Mouse (Mus musculus) layer of hippocampus, adult 9-11 months (tissue): ENCODE data around the gene Olfr1508.
"Not testable (repeated sequence)": the region's sequence is repeated elsewhere in the genome, so short reads cannot be mapped to it uniquely, and the experiment has no call there.

Source experiments
- DNase-seq: peaks from one replicate; pipeline ENCODE4 v3.0.0; 2022

The Olfr1508 gene

DNA sequence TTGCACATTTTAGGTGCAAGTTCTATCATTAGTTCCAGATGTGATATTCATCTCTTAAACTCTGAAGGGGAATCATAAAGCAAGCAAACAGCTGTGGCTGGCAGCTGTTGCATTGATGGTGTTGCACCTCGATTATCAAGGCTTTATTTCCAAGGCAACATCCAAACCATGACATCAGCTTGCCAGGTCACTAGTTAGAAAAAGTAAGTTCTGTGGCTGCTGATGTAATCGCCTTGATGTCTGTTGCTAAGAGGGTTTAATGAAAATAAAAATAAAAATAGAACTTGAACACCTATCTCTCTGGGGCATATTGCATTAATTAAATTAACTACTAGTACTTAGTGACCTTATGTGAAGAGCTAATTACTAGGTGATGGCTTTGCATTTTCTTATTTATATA is at the start of gene Olfr1508:
Gene Olfr1508, minus strand, starts transcription at position 101 of the 400 bp plus-strand sequence.
- DNase-seq = no peak

DNA sequence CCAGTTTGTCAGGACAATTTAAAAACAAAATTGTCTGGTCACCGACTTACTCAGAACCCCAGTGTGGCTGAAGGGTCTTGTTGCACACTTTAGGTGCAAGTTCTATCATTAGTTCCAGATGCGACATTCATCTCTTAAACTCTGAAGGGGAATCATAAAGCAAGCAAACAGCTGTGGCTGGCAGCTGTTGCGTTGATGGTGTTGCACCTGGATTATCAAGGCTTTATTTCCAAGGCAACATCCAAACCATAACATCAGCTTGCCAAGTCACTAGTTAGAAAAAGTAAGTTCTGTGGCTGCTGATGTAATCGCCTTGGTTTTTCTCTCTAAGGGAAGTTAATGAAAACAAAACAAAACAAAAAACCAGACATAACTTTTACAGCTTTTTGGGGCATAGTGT is 28.2 kb upstream of the Olfr1508 start, which contains the start of gene Olfr1507:
Gene Olfr1507, minus strand, starts transcription at position 234 of the 400 bp plus-strand sequence.
- no peak for DNase-seq

DNA sequence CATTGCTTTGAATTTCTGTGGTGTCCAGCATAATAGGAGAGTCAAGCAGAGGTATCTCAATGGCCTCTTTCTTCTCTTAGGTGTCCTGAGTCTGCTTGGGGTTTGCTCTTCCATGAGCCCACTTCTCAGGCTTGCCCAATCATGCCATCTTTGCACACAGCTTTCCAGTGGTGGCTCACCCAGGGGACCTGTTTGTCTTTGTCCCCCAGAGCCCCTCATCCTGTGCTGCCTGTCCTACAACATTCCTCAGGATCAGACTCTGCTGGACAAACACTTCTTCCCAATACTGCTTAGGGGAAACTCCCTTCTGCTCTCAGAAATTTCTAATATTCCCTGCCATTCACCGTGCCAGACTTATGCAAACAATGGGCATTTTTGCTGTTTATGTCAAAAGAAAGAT is 1.6 kb downstream of the Olfr1508 start:
- no peak for DNase-seq

DNA sequence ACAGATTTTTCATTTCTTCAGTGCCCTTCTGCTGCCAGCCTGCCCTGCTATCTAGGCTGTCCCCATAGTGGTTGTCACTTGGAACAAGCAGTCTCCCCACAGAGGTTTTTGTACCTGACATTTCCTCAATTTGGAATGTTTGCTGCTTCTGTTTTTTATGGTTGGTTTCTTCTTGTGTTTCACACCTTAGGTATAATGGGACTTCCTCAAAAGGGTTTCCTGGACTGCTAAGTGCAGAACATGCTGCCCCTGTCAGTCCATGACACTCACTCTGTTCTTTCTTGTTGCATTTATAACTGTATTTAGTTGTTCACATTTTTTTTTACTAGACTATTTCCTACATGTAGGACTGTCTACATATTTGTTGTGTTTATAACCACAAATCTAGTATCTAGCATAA is 5.4 kb downstream of the Olfr1508 start:
- DNase-seq = no peak

DNA sequence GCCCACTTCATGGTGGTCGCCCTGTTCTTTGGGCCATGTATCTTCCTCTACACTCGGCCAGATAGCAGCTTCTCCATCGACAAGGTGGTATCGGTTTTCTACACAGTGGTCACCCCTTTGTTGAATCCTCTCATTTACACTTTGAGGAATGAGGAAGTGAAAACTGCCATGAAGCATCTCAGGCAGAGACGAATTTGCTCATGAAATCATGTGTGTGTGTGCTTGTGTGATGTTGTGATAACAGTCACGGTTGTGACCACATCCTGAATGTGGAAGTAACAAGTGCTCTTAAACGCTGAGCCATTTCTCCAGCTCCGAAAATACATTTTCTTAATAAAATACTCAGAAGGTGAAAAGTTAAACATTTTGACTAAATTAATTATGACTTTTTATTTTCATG is 16.2 kb downstream of the Olfr1508 start:
- no peak for DNase-seq

DNA sequence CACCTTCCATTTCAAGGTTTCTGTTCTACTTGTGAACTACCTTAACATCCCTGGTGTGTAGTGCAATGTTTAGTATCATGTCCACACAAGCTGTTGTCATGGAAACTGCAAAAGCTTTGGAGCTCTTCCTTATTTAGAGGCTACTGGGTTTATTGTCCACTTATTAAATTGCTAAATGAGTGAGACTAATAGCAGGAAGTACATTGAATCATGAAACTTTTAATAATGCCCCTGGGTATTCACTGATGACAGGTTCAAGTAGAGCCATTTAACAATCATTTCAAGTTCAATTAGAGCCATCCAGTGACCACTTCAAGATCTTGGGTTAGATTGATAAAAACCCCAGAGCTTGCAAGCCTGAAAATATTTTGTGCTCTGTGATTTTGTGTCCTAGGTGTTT is 24.6 kb downstream of the Olfr1508 start, which contains the start of gene Olfr1509:
Gene Olfr1509, plus strand, starts transcription at position 301 of the 400 bp plus-strand sequence.
- DNase-seq = no peak

DNA sequence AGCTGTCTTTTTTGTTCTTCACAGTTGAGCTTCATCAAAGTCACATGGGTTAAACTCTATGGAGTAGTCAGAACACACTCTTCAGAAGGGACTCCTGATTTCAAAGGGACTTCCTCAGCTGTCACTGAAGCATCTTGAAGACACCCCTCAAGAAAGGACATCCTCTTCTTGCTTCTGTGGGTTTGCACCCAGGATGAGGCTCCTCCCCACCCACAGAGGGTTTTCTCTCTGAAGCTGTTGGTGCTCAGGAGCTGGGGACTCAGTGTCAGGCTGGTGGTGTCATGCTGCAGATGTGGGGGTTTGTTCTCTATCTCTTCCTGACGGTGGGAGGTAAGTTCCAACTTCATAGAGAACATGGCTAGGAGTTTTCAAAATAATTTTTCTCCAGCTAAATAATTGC is 39.6 kb downstream of the Olfr1508 start:
- no peak for DNase-seq

DNA sequence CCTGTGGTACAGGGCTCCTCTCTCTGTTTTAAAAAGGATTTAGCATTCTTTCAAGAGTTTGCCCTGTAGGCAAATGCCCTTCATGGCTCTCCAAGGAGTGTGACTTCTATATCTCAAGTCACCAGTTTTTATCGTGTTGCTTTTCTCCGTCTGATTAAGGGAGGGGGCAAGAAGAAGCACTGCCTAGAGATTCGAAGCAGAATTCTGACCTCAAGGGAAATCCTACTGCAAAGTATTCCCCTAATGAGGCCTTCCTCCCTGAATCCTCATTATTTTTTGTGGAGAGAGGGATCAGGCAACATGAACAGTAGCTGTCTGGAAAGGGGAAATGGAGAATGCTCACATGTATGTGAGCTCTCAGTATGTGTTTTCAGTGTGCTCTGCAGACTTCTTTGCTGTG is 53.0 kb downstream of the Olfr1508 start, which contains the start of gene Olfr1510:
Gene Olfr1510, minus strand, starts transcription at position 101 of the 400 bp plus-strand sequence.
- DNase-seq = no peak

DNA sequence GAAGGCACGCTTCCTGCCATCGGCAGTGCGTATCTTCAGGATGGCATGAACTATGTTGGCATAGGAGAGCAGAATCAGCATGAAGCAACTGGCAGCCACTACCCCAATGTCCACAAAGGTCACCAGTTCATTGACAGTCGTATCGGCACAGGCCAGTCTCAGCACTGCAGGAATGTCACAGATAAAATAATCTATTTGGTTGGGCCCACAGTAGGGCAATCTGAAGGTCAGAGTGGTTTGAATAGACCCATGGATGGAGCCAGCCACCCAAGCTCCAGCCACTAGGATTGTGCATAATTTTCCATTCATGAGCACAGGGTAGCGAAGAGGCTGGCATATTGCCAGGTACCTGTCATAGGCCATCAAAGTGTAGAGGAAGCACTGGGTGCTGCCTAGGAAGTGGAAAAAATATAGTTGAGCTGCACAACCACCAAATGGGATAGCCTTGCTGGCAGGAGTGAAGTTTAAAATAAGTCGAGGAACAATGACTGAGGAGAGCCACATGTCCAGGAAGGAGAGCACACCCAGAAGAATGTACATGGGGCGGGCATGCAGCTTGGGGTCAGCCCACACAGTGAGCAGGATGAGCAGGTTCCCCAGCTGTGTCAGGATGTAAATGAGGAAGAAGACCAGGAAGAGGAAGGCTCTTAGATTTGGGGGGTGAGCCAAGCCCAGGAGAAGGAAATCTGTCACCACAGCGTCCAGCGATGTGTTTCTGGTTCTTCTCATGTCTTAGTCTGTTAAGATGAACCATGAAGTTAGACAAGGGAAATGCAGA is 57.0 kb downstream of the Olfr1508 start:
- not testable (repeated sequence) for DNase-seq
